Mouse (Mus musculus) liver, embryonic 14.5 days (tissue): ENCODE measurements around the gene Med27. TPM values are rescaled to one million over a fixed set of nuclear protein-coding genes. Genes with fewer than 3 reads are reported as not detected.

Experiments
- ATAC-seq: fragments of 200-750 bp; cut with Nextera tagmentation; 2 replicates; pipeline ENCODE4 v1.8.0; 2017; ENCODE audit warnings: moderate number of reproducible peaks, mild to moderate bottlenecking, moderate library complexity; ENCODE audit not compliant: insufficient read depth
- DNase-seq, 3 experiments: peaks; one replicate each; pipeline ENCODE4 v3.0.0-alpha.2; 2012 to 2013; ENCODE audit warnings: low read depth in 3 of 3, low spot score in 3 of 3
- H3K27ac ChIP-seq: fragments of 300-500 bp; sonication (generic); 2 replicates; pipeline ENCODE4 v1.5.1; 2014; ENCODE audit warnings: moderate library complexity, mild to moderate bottlenecking, control low read depth, inconsistent platforms
- H3K27me3 ChIP-seq: fragments of 300-500 bp; sonication (generic); 2 replicates; pipeline ENCODE4 v1.6.1; 2014; ENCODE audit warnings: mild to moderate bottlenecking, low read length, moderate library complexity; ENCODE audit not compliant: control insufficient read depth, insufficient read depth
- H3K36me3 ChIP-seq: fragments of 300-500 bp; sonication (generic); replicated peaks from 2 replicates; pipeline ENCODE4 v1.6.1; 2014; ENCODE audit warnings: low read depth; ENCODE audit not compliant: control insufficient read depth, insufficient read depth
- H3K4me1 ChIP-seq, 2 experiments: fragments of 200-500 bp in 1 of 2; fragments of 300-500 bp in 1 of 2; sonication (generic) in 1 of 2; replicated peaks; 2 replicates each; pipeline ENCODE4 v1.6.1; 2012 to 2014; ENCODE audit warnings: antibody characterized with exemption in 1 of 2, inconsistent platforms in 1 of 2, low read length in 1 of 2; ENCODE audit not compliant: control insufficient read depth in 2 of 2, insufficient read depth in 2 of 2
- H3K4me2 ChIP-seq: fragments of 300-500 bp; sonication (generic); 2 replicates; pipeline ENCODE4 v1.6.1; 2014; ENCODE audit warnings: low read depth, mild to moderate bottlenecking, control low read depth, moderate library complexity
- H3K4me3 ChIP-seq, 2 experiments: fragments of 200-500 bp in 1 of 2; fragments of 300-500 bp in 1 of 2; sonication (generic) in 1 of 2; 2 replicates each; pipeline ENCODE4 v1.5.1; 2012 to 2014; ENCODE audit warnings: low read depth in 2 of 2, low read length in 2 of 2, mild to moderate bottlenecking in 2 of 2, control low read depth in 1 of 2, inconsistent platforms in 1 of 2, moderate library complexity in 1 of 2; ENCODE audit not compliant: insufficient read depth in 1 of 2
- H3K9ac ChIP-seq: fragments of 300-500 bp; sonication (generic); replicated peaks from 2 replicates; pipeline ENCODE4 v1.6.1; 2014; ENCODE audit warnings: mild to moderate bottlenecking, control low read depth, moderate library complexity
- H3K9me3 ChIP-seq: fragments of 300-500 bp; sonication (generic); 2 replicates; pipeline ENCODE4 v1.6.1; 2016; ENCODE audit warnings: low read length, mixed read lengths; ENCODE audit not compliant: control insufficient read depth
- CTCF ChIP-seq: IDR thresholded peaks from 2 replicates; pipeline ENCODE4 v1.5.1; 2016; ENCODE audit warnings: antibody characterized with exemption, low read depth, control low read depth
- EP300 ChIP-seq: IDR thresholded peaks from 2 replicates; pipeline ENCODE4 v1.6.1; 2016; ENCODE audit warnings: antibody characterized with exemption, low read depth
- WGBS: fragments of 180-500 bp; shearing (Covaris S2); extraction: QIAGEN DNeasy Blood & Tissue Kit; methylation state at CpG from one replicate; pipeline ENCODE4 v1.1.7; 2014; ENCODE audit not compliant: insufficient replicate concordance; 5-methylcytosine and 5-hydroxymethylcytosine counted together
- polyA plus RNA-seq, 2 experiments: library from polyadenylated mRNA; depleted of rRNA in 1 of 2; stranded (reverse) in 1 of 2; unstranded in 1 of 2; fragments of >200 nt; fragmentation: Nextera tagmentation in 1 of 2; extraction: Ambion mirVana in 1 of 2; gene quantifications; 2 replicates each; pipeline versions ENCODE4 v1.2.1 to v1.2.3; 2012 to 2014

Med27 gene
- polyA plus RNA-seq, 2 experiments, result 15.0 to 16.5 TPM

- Histone ChIP-seq H3K4me3 (no peak overlapping the region), H3K36me3 (no peaks in the 10 kb centered on the region), H3K27me3 (no peaks in the 10 kb centered on the region), H3K9me3 (no peaks in the 10 kb centered on the region), H3K27ac (no peak overlapping the region), H3K4me1 (no peaks in the 10 kb centered on the region), H3K4me2 (no peak overlapping the region), H3K9ac (no peak overlapping the region)
- WGBS, result 49% methylated on average over 4 of the region's 4 CpGs
- ATAC-seq (no peak), DNase-seq (no peak)
- TF ChIP-seq EP300, result no peak
- no peak for TF ChIP-seq CTCF
These were observed 35.1 kb downstream of the Med27 start for GRCm38 (mm10) chr2:29381683-29382082.

DNA sequence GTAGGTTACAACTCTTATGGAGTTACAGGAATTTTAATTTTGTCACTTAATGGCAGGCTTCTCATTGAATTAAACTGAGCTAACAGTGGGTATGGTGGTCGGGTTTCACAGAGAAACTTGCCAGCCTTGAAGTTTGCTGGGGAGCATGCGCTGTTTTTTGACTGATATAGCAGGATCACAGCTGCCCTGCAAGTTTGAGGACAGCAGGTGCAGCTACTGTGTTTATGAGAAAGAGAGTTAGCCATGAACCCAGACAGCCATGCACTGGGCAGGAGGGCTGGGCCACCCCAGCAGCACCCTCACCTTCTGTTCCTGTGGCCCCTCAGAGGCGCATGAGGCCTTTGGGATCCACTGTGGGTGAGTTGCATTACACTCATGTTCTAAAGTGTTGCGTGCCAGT, 36.0 kb downstream of the Med27 start:
- DNase-seq (no peak), ATAC-seq (no peak)

GRCm38 (mm10) chr2:29383133-29383532, 36.5 kb downstream of the Med27 start:
- Histone ChIP-seq H3K27me3 (no peaks in the 10 kb centered on the region), H3K4me2 (no peak overlapping the region), H3K27ac (no peak overlapping the region), H3K36me3 (no peaks in the 10 kb centered on the region), H3K9me3 (no peaks in the 10 kb centered on the region), H3K4me1 (no peaks in the 10 kb centered on the region), H3K9ac (no peak overlapping the region), H3K4me3 (no peak overlapping the region)
- DNase-seq, result no peak
- no peak for ATAC-seq
- TF ChIP-seq CTCF (no peak), EP300 (no peak)

More for the DNA sequence above, 36.0 kb downstream of the Med27 start:
- H3K4me3 ChIP-seq, result no peak overlapping the region
- no peaks in the 10 kb centered on the region for H3K36me3 ChIP-seq
- no peak overlapping the region for H3K27ac ChIP-seq
- H3K9me3 ChIP-seq, result no peaks in the 10 kb centered on the region
- H3K9ac ChIP-seq, result no peak overlapping the region
- no peaks in the 10 kb centered on the region for H3K4me1 ChIP-seq
- TF ChIP-seq CTCF (no peak), EP300 (no peak)
- H3K27me3 ChIP-seq, result no peaks in the 10 kb centered on the region
- WGBS, result 68% methylated on average over 4 of the region's 4 CpGs
- no peak overlapping the region for H3K4me2 ChIP-seq

DNA sequence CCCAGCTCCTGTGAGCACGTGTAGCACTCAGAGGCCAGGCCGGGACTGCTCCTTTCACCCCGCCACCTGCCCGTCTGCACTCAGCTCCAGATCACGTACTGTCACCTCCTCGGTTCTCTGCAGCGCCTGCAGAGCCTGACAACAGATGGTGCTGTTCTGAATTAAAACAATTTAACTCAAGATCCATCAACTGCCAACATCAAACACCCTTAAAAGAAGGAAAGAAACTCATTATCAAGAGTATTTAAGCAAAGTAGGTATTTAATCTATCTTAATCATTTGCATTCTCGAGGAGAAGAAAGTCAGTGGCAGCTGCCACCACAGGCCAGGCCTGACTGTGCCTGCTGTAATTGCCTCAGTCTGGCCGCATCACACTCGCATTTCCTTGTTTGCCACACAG, 38.8 kb downstream of the Med27 start:
- H3K27ac ChIP-seq, result no peak overlapping the region
- no peak for ATAC-seq
- H3K4me1 ChIP-seq, result no peaks in the 10 kb centered on the region
- no peaks in the 10 kb centered on the region for H3K9me3 ChIP-seq
- H3K9ac ChIP-seq, result no peak overlapping the region
- no peaks in the 10 kb centered on the region for H3K36me3 ChIP-seq
- DNase-seq, result no peak
- H3K4me2 ChIP-seq, result no peak overlapping the region
- no peak for TF ChIP-seq CTCF
- no peak for TF ChIP-seq EP300
- H3K27me3 ChIP-seq, result no peaks in the 10 kb centered on the region
- no peak overlapping the region for H3K4me3 ChIP-seq
- WGBS, result 76% methylated on average over 10 of the region's 10 CpGs

DNA sequence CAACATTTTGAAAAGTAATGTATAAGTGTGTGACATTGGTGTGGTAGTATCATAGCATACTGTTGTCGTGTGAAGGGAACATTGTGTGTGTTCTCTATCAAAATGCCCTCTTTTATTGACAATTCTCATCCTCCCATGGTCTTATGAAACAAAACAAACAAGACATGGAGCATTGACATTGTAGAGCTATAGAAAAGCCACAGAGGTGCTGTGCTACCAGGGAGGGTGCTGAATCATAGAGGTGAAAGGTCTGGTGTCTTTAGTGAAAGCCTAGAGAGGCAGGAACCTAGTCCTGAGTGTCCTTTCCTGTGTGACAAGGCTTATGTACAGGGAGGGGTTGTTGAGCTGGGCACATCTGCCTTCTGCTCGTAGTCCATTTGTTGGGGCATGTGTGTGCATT, 40.6 kb downstream of the Med27 start:
- no peak overlapping the region for H3K4me3 ChIP-seq
- ATAC-seq (no peak), DNase-seq (no peak)
- H3K9ac ChIP-seq, result no peak overlapping the region
- H3K27ac ChIP-seq, result no peak overlapping the region
- no peaks in the 10 kb centered on the region for H3K4me1 ChIP-seq
- H3K36me3 ChIP-seq, result no peaks in the 10 kb centered on the region
- TF ChIP-seq CTCF (no peak), EP300 (no peak)
- no peak overlapping the region for H3K4me2 ChIP-seq
- no peaks in the 10 kb centered on the region for H3K9me3 ChIP-seq
- WGBS, result 63% methylated on average over 2 of the region's 2 CpGs
- no peaks in the 10 kb centered on the region for H3K27me3 ChIP-seq

DNA sequence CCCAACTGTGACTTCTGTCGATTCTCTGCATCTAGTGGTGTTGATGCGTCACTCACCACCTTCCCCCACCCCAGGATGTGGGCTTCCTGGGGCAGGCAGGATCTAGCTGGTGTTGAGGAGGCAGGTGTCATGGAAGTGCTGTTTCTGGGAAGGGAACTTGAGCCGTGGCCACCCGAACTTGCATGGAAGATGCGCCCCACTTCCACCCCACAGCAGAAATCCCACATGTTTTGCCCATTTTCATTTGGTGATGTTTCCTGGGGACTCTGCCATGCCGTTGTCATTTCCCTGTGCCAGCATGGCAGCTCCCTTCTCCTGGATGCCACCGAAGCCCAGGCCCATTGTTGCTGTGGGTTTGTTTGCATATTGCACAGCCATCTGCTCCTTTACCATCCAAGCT, 42.3 kb downstream of the Med27 start:
- no peak for TF ChIP-seq CTCF
- TF ChIP-seq EP300, result no peak
- DNase-seq (no peak), ATAC-seq (no peak)
- H3K9me3 ChIP-seq, result no peaks in the 10 kb centered on the region
- no peaks in the 10 kb centered on the region for H3K4me1 ChIP-seq
- no peak overlapping the region for H3K9ac ChIP-seq
- 77% methylated on average over 7 of the region's 7 CpGs for WGBS
- no peak overlapping the region for H3K27ac ChIP-seq
- H3K27me3 ChIP-seq, result no peaks in the 10 kb centered on the region
- no peak overlapping the region for H3K4me3 ChIP-seq
- H3K36me3 ChIP-seq, result no peaks in the 10 kb centered on the region
- H3K4me2 ChIP-seq, result no peak overlapping the region
